Mouse (Mus musculus): ENCODE measurements around the gene Preb. TPM values are rescaled to one million over a fixed set of nuclear protein-coding genes. Genes with fewer than 3 reads are reported as not detected.

Preb gene
- total and polyA plus RNA-seq, 3 experiments, result 35.4 to 82.7 (median 48.9) TPM

DNA sequence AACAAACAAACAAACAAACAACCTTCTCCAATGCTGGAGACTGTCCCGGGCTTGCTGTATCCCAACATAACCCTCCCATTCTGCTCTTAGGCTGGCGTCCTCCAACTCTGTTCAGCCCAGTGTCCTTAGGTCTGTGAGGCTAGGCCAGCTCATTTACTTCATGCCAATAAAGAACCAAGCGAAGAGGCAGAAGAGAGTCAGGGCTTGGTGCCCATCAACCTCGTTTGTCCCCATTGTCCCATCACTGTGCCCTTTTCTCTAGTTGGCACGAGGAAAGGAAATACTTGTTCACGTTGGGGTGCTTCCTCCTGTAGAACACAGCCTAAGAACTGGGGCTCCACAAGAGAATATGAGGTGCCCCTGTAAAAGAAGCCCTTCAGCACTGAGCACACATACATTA, 8.5 kb downstream of the Preb start:
- Histone ChIP-seq H3K36me3 (replicated peaks) (peaks cover 52% of the 10 kb centered on the region), H3K4me3 (ENCODE audit: low read depth, low read length) (no peak overlapping the region), H3K9me3 (replicated peaks) (peaks cover 10% of the 10 kb centered on the region), H3K4me1 (ENCODE audit: insufficient read depth, low read depth, low read length) (peaks cover 38% of the 10 kb centered on the region), H3K27me3 (ENCODE audit: insufficient read depth, low read length) (peaks cover 2% of the 10 kb centered on the region; the same call in 1 of the 2 replicates)
- DNase-seq (ENCODE audit: low spot score), result no peak
- no peak for ATAC-seq (ENCODE audit: extremely low read depth, insufficient number of reproducible peaks, low FRiP score, poor library complexity, severe bottlenecking)
- TF ChIP-seq TAL1 (conservative IDR thresholded peaks at IDR 0.05; ENCODE audit: low read depth, low read length) (no peak), GATA2 (IDR thresholded peaks at IDR 0.05; ENCODE audit: borderline replicate concordance, low read depth, low read length) (no peak), GATA1 (IDR thresholded peaks at IDR 0.05; ENCODE audit: borderline replicate concordance, low read length) (no peak), CTCF (IDR thresholded peaks at IDR 0.05; ENCODE audit: low read depth, low read length) (no peak), POLR2AphosphoS5 (IDR thresholded peaks at IDR 0.05; ENCODE audit: insufficient replicate concordance, low read depth, low read length) (no peak)

DNA sequence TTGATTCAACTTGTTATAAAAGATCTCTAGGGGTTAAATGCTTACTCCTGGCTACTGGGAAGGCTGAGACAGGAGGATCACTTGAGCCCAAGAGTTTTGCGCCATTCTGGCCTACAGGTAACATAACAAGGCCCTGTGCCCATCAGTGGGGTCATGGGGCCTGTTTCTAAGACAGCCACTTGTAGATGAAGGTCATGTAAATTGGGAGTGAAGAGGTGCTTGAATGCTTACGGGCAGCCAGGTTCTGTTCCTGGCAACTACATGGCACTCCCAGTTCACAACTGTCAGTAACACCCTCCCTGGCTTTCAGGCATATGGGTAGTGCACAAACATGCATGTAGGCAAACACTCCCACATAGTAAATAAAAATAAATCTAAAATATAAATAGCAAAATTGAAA, 9.2 kb downstream of the Preb start:
- TF ChIP-seq GATA1 (IDR thresholded peaks at IDR 0.05; ENCODE audit: borderline replicate concordance, low read length), result no peak
- TF ChIP-seq GATA2 (IDR thresholded peaks at IDR 0.05; ENCODE audit: borderline replicate concordance, low read depth, low read length), result no peak
- no peak for TF ChIP-seq CTCF (IDR thresholded peaks at IDR 0.05; ENCODE audit: low read depth, low read length)
- no peak for TF ChIP-seq POLR2AphosphoS5 (IDR thresholded peaks at IDR 0.05; ENCODE audit: insufficient replicate concordance, low read depth, low read length)
- TF ChIP-seq TAL1 (conservative IDR thresholded peaks at IDR 0.05; ENCODE audit: low read depth, low read length), result no peak
- H3K4me1 ChIP-seq (ENCODE audit: insufficient read depth, low read depth, low read length), result peaks cover 38% of the 10 kb centered on the region
- peaks cover 49% of the 10 kb centered on the region for H3K36me3 ChIP-seq (replicated peaks)
- H3K27me3 ChIP-seq (ENCODE audit: insufficient read depth, low read length), result peaks cover 5% of the 10 kb centered on the region
- DNase-seq (ENCODE audit: low spot score) (no peak), ATAC-seq (ENCODE audit: extremely low read depth, insufficient number of reproducible peaks, low FRiP score, poor library complexity, severe bottlenecking) (no peak)
- H3K9me3 ChIP-seq (replicated peaks), result peaks cover 8% of the 10 kb centered on the region
- H3K4me3 ChIP-seq (ENCODE audit: low read depth, low read length), result no peak overlapping the region

- peaks cover 3% of the 10 kb centered on the region for H3K9me3 ChIP-seq (replicated peaks)
- peaks cover 9% of the 10 kb centered on the region for H3K27me3 ChIP-seq (ENCODE audit: insufficient read depth, low read length)
- peaks cover 39% of the 10 kb centered on the region for H3K4me1 ChIP-seq (ENCODE audit: insufficient read depth, low read depth, low read length)
- peak overlapping the region; percentile 75 for H3K4me3 ChIP-seq (ENCODE audit: low read depth, low read length)
- ATAC-seq (ENCODE audit: extremely low read depth, insufficient number of reproducible peaks, low FRiP score, poor library complexity, severe bottlenecking) (no peak), DNase-seq (ENCODE audit: low spot score) (no peak)
- H3K36me3 ChIP-seq (replicated peaks), result peaks cover 44% of the 10 kb centered on the region
- no peak for TF ChIP-seq POLR2AphosphoS5 (IDR thresholded peaks at IDR 0.05; ENCODE audit: insufficient replicate concordance, low read depth, low read length)
- no peak for TF ChIP-seq CTCF (IDR thresholded peaks at IDR 0.05; ENCODE audit: low read depth, low read length)
- TF ChIP-seq TAL1 (conservative IDR thresholded peaks at IDR 0.05; ENCODE audit: low read depth, low read length), result no peak
- no peak for TF ChIP-seq GATA2 (IDR thresholded peaks at IDR 0.05; ENCODE audit: borderline replicate concordance, low read depth, low read length)
- no peak for TF ChIP-seq GATA1 (IDR thresholded peaks at IDR 0.05; ENCODE audit: borderline replicate concordance, low read length)
These were observed 9.7 kb downstream of the Preb start for GRCm38 (mm10) chr5:30950451-30950850.

- peak; percentile 95 for DNase-seq (ENCODE audit: low spot score)
- TF ChIP-seq TAL1 (conservative IDR thresholded peaks at IDR 0.05; ENCODE audit: low read depth, low read length) (no peak), GATA1 (IDR thresholded peaks at IDR 0.05; ENCODE audit: borderline replicate concordance, low read length) (no peak), POLR2AphosphoS5 (IDR thresholded peaks at IDR 0.05; ENCODE audit: insufficient replicate concordance, low read depth, low read length) (no peak), CTCF (IDR thresholded peaks at IDR 0.05; ENCODE audit: low read depth, low read length) (no peak), GATA2 (IDR thresholded peaks at IDR 0.05; ENCODE audit: borderline replicate concordance, low read depth, low read length) (no peak)
- ATAC-seq (ENCODE audit: extremely low read depth, insufficient number of reproducible peaks, low FRiP score, poor library complexity, severe bottlenecking), result peak; percentile 92
- Histone ChIP-seq H3K27me3 (ENCODE audit: insufficient read depth, low read length) (peaks cover 15% of the 10 kb centered on the region), H3K9me3 (replicated peaks) (no peaks in the 10 kb centered on the region; the same call in 1 of the 2 replicates), H3K4me1 (ENCODE audit: insufficient read depth, low read depth, low read length) (peaks cover 40% of the 10 kb centered on the region), H3K4me3 (ENCODE audit: low read depth, low read length) (peak overlapping the region; percentile 75), H3K36me3 (replicated peaks) (peaks cover 38% of the 10 kb centered on the region)
These were observed 10.4 kb downstream of the Preb start for GRCm38 (mm10) chr5:30949654-30950326.

- Histone ChIP-seq H3K9me3 (replicated peaks) (no peaks in the 10 kb centered on the region), H3K27me3 (ENCODE audit: insufficient read depth, low read length) (peaks cover 21% of the 10 kb centered on the region), H3K4me1 (ENCODE audit: insufficient read depth, low read depth, low read length) (peaks cover 38% of the 10 kb centered on the region), H3K36me3 (replicated peaks) (peaks cover 26% of the 10 kb centered on the region), H3K4me3 (ENCODE audit: low read depth, low read length) (no peak overlapping the region)
- no peak for ATAC-seq (ENCODE audit: extremely low read depth, insufficient number of reproducible peaks, low FRiP score, poor library complexity, severe bottlenecking)
- DNase-seq (ENCODE audit: low spot score), result no peak
- TF ChIP-seq GATA1 (IDR thresholded peaks at IDR 0.05; ENCODE audit: borderline replicate concordance, low read length), result no peak
- no peak for TF ChIP-seq GATA2 (IDR thresholded peaks at IDR 0.05; ENCODE audit: borderline replicate concordance, low read depth, low read length)
- no peak for TF ChIP-seq POLR2AphosphoS5 (IDR thresholded peaks at IDR 0.05; ENCODE audit: insufficient replicate concordance, low read depth, low read length)
- no peak for TF ChIP-seq TAL1 (conservative IDR thresholded peaks at IDR 0.05; ENCODE audit: low read depth, low read length)
- no peak for TF ChIP-seq CTCF (IDR thresholded peaks at IDR 0.05; ENCODE audit: low read depth, low read length)
These were observed 11.5 kb downstream of the Preb start for GRCm38 (mm10) chr5:30948620-30949019.

GRCm38 (mm10) chr5:30944956-30945781, 15.0 kb downstream of the Preb start, which contains the start of gene Cgref1:
TSS of gene Cgref1 (minus strand) at chr5:30945591.
- no peaks in the 10 kb centered on the region for H3K9me3 ChIP-seq (replicated peaks)
- no peak within 1 kb of the TSS for H3K4me3 ChIP-seq (ENCODE audit: low read depth, low read length)
- ATAC-seq (ENCODE audit: extremely low read depth, insufficient number of reproducible peaks, low FRiP score, poor library complexity, severe bottlenecking), result no peak
- peaks cover 18% of the 10 kb centered on the region for H3K4me1 ChIP-seq (ENCODE audit: insufficient read depth, low read depth, low read length)
- TF ChIP-seq CTCF (IDR thresholded peaks at IDR 0.05; ENCODE audit: low read depth, low read length), result no peak
- TF ChIP-seq TAL1 (conservative IDR thresholded peaks at IDR 0.05; ENCODE audit: low read depth, low read length), result no peak
- TF ChIP-seq GATA2 (IDR thresholded peaks at IDR 0.05; ENCODE audit: borderline replicate concordance, low read depth, low read length), result no peak
- no peak for TF ChIP-seq GATA1 (IDR thresholded peaks at IDR 0.05; ENCODE audit: borderline replicate concordance, low read length)
- no peak for TF ChIP-seq POLR2AphosphoS5 (IDR thresholded peaks at IDR 0.05; ENCODE audit: insufficient replicate concordance, low read depth, low read length)
- peaks cover 28% of the 10 kb centered on the region for H3K27me3 ChIP-seq (ENCODE audit: insufficient read depth, low read length)
- no peaks in the 10 kb centered on the region for H3K36me3 ChIP-seq (replicated peaks)
- no peak for DNase-seq (ENCODE audit: low spot score)

Data from G1E (cell line).